Mouse (Mus musculus) thymus, adult 2 months (tissue): ENCODE measurements around the gene Cfl1.

Experiments
- CTCF ChIP-seq: fragments of 200-500 bp; IDR thresholded peaks from 2 replicates; pipeline ENCODE4 v1.5.1; 2012; ENCODE audit warnings: mild to moderate bottlenecking, control low read depth, low read length, moderate library complexity, borderline replicate concordance; ENCODE audit not compliant: control insufficient read depth, poor library complexity, insufficient read depth; ENCODE audit errors: extremely low read depth
- POLR2A ChIP-seq: fragments of 200-500 bp; IDR thresholded peaks from 2 replicates; pipeline ENCODE4 v1.6.1; 2012; ENCODE audit warnings: mild to moderate bottlenecking, low read length, control low read depth, moderate library complexity; ENCODE audit not compliant: control insufficient read depth, poor library complexity, insufficient read depth; ENCODE audit errors: extremely low read depth

- no peak for TF ChIP-seq CTCF
- no peak for TF ChIP-seq POLR2A
These were observed 15.8 kb upstream of the Cfl1 start for GRCm38 (mm10) chr19:5474281-5475068.
